Mouse (Mus musculus) midbrain, embryonic 16.5 days (tissue): Measurements from ENCODE around the gene Srgn. TPM values are rescaled to one million over a fixed set of nuclear protein-coding genes. Genes with fewer than 3 reads are reported as not detected.

ENCODE experiments used
- polyA plus RNA-seq: library from polyadenylated mRNA; unstranded; fragments of >200 nt; fragmentation: Nextera tagmentation; extraction: Ambion mirVana; gene quantifications from 2 replicates; pipeline ENCODE4 v1.2.1, GENCODE M21; 2015

Gene Srgn
- polyA plus RNA-seq, 1 experiment from 2014 or later: 9.4 TPM

Other genes with a start within 250 kb of the Srgn start
- 142 and 155 TPM in 2 replicates for gene Hk1, start 147.5 kb downstream of the Srgn start, polyA plus RNA-seq
- gene Hkdc1, start 105.0 kb downstream of the Srgn start, polyA plus RNA-seq: 0.37 and 0.51 TPM in 2 replicates
- gene 4930507D05Rik, start 78.0 kb downstream of the Srgn start, polyA plus RNA-seq: 1.2 and 1.4 TPM in 2 replicates
- 18.6 and 19.4 TPM in 2 replicates for gene Supv3l1, start 77.7 kb downstream of the Srgn start, polyA plus RNA-seq
- 55.9 and 59.0 TPM in 2 replicates for gene Vps26a, start 40.6 kb downstream of the Srgn start, polyA plus RNA-seq
- 72.0 and 72.9 TPM in 2 replicates for gene Kif1bp, start 51.0 kb upstream of the Srgn start, polyA plus RNA-seq
- gene Ddx21, start 74.8 kb upstream of the Srgn start, polyA plus RNA-seq: 14.2 and 14.9 TPM in 2 replicates
- 89.4 and 96.8 TPM in 2 replicates for gene Ddx50, start 123.8 kb upstream of the Srgn start, polyA plus RNA-seq
- 3.5 and 5.4 TPM in 2 replicates for gene Stox1, start 198.7 kb upstream of the Srgn start, polyA plus RNA-seq